Mouse (Mus musculus): ENCODE data around the gene Gna13.

- TF ChIP-seq POLR2A (IDR thresholded peaks at IDR 0.05; ENCODE audit: control insufficient read depth in 1 of 2, insufficient read depth in 1 of 2, low read depth in 1 of 2, low read length in 2 of 2, poor library complexity in 1 of 2) (no peak), GABPA (IDR thresholded peaks at IDR 0.05; ENCODE audit: low read depth, low read length) (no peak), CTCF (IDR thresholded peaks at IDR 0.05 in 2 of 3, conservative IDR thresholded peaks at IDR 0.05 in 1 of 3; ENCODE audit: control insufficient read depth in 1 of 3, insufficient read depth in 1 of 3, low read depth in 2 of 3, low read length in 3 of 3, poor library complexity in 1 of 3, severe bottlenecking in 1 of 3) (no peak)
Measured at GRCm38 (mm10) chr11:109419461-109419860, 56.8 kb downstream of the Gna13 start.

Measured in MEL (cell line).